Mouse (Mus musculus) testis, adult 2 months (tissue): ENCODE results near the gene Naaladl2. TPM values are rescaled to one million over a fixed set of nuclear protein-coding genes. Genes with fewer than 3 reads are reported as not detected.

ENCODE experiments used
- H3K27ac ChIP-seq: fragments of 200-500 bp; 2 replicates; pipeline ENCODE4 v1.5.1; 2012; ENCODE audit warnings: low read depth, low read length; ENCODE audit not compliant: control insufficient read depth, insufficient read depth
- H3K27me3 ChIP-seq: fragments of 200-500 bp; 2 replicates; pipeline ENCODE4 v1.6.1; 2012; ENCODE audit warnings: mild to moderate bottlenecking, low read length, moderate library complexity; ENCODE audit not compliant: control insufficient read depth, insufficient read depth
- H3K36me3 ChIP-seq: fragments of 200-500 bp; 2 replicates; pipeline ENCODE4 v1.6.1; 2012; ENCODE audit warnings: mild to moderate bottlenecking, low read length; ENCODE audit not compliant: control insufficient read depth, insufficient read depth
- H3K4me1 ChIP-seq: fragments of 200-500 bp; 2 replicates; pipeline ENCODE4 v1.6.1; 2012; ENCODE audit warnings: low read length; ENCODE audit not compliant: control insufficient read depth, insufficient read depth
- H3K4me3 ChIP-seq: fragments of 200-500 bp; 2 replicates; pipeline ENCODE4 v1.5.1; 2012; ENCODE audit warnings: low read depth, mild to moderate bottlenecking, low read length, moderate library complexity, mixed read lengths; ENCODE audit not compliant: control insufficient read depth
- CTCF ChIP-seq: fragments of 200-500 bp; IDR thresholded peaks from 2 replicates; pipeline ENCODE4 v1.5.1; 2012; ENCODE audit warnings: low read depth, mild to moderate bottlenecking, inconsistent platforms, low read length, moderate library complexity; ENCODE audit not compliant: control insufficient read depth, insufficient read depth, insufficient replicate concordance
- POLR2A ChIP-seq: fragments of 200-500 bp; IDR thresholded peaks from 2 replicates; pipeline ENCODE4 v1.6.1; 2012; ENCODE audit warnings: low read depth, mild to moderate bottlenecking, inconsistent platforms, low read length, moderate library complexity; ENCODE audit not compliant: control insufficient read depth
- polyA plus RNA-seq: library from polyadenylated mRNA; depleted of rRNA; stranded (reverse); fragments of >200 nt; gene quantifications from 2 replicates; pipeline ENCODE4 v1.2.3, GENCODE M21; 2012

Gene Naaladl2
- polyA plus RNA-seq, 1 experiment = 1.8 TPM

DNA sequence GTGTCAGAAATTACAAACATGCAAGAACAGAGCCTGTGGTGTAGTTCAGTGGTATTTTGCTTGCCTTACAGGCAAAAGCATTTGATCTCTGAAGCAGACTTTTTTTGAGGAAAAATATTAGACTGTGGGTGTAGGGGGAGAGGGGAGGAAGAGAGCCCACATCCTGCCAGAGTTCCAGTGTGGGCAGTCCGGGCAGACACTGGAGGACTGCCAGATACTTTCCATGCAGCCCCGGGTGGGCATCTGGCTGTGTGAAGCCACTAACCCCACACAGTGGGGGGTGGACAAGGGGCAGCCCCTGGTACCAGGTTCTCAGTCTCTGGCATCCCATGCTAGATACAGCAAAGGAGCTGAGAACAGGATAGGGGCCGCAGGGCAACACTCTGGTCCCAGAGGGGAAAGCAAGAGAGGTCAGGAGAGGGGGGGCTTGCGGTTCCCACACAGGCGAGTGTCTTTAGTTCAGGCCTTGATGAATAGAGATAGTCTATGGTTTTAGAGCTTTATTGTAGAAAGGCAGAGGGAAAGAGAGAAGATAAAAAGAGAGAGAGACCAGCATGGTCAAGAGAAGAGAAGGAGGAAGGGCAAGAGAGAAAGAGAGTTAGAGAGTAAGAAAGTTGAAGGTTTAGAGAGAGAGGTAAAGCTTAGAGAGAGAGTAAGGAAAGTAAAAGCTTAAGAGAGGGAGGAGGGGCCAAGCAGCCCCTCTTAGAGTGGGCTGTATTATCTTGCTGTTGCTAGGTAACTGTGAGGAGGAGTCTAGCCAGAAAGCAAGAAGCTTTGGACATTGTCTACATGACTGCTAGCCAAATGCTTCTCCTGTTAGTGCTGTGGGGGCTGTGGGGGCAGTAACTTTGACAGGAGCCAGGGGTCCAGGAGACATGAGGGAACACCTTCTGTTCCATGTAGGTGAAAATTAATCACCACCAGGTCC is 18.9 kb downstream of the Naaladl2 start:
- TF ChIP-seq CTCF (no peak), POLR2A (no peak)
- no peaks in the 10 kb centered on the region for H3K36me3 ChIP-seq
- H3K27ac ChIP-seq = no peak overlapping the region
- H3K4me1 ChIP-seq = no peaks in the 10 kb centered on the region
- no peaks in the 10 kb centered on the region for H3K27me3 ChIP-seq
- no peak overlapping the region for H3K4me3 ChIP-seq

DNA sequence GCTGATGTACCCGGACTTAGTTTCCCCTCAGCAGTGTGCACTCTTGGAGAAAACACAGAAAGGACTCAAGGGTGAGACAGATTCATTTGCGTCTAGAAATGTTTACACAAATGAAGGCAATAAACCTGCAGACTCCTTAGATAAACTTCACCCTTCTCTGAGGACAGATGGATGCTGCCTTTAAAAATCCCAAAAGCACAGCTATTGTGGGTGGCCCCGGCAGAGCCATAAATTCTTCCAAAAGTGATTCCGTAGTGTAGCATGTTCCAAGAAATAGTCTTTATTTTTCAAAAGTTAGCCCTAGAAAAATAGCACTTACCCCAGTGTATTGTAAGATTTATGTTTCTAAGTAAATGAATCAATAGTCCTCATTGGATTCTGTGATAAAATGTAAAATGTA is 31.0 kb downstream of the Naaladl2 start:
- no peak overlapping the region for H3K27ac ChIP-seq
- H3K36me3 ChIP-seq = no peaks in the 10 kb centered on the region
- peaks cover 3% of the 10 kb centered on the region; the same call in 1 of the 2 replicates for H3K4me1 ChIP-seq
- H3K27me3 ChIP-seq = no peaks in the 10 kb centered on the region
- no peak for TF ChIP-seq CTCF
- no peak for TF ChIP-seq POLR2A
- H3K4me3 ChIP-seq = no peak overlapping the region

DNA sequence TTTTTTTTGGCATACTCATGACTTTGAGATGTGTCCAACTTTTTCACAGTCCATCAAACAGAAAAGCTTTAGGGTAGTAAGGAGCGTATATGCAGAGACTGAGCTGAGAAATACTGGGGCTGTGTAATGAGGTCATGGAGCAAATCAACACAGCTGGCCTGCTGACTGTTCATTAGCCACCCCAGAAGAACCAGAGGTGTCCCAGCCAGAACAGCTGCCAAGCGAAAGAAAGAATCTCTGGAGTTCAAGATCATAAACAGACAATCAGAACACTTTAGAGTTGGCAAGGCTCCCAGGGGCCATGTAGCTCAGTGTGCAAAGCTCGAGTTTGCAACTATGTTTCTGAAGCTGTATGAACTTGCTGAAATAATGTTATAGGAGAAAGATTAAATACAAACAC is 35.1 kb downstream of the Naaladl2 start:
- TF ChIP-seq CTCF (no peak), POLR2A (no peak)
- Histone ChIP-seq H3K4me1 (peaks cover 3% of the 10 kb centered on the region; the same call in 1 of the 2 replicates), H3K27ac (no peak overlapping the region), H3K36me3 (no peaks in the 10 kb centered on the region), H3K4me3 (no peak overlapping the region), H3K27me3 (no peaks in the 10 kb centered on the region)

DNA sequence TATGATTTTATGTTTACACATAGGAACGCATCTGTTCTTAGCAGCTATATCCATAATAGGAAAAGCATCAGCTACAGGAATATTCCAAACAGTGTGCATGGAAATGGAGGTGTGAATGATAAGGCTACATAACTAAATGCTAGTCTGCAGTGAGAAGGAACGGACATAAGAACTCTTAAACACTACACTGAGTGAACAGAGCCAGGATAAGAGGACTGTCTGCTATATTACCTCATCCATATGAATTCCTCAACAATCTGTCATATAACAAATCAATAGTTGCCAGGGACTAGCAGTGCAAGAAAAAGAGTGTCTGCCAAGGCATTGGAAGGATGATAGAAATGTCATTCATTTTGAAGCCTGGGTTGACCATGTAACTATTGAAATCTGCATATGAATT is 51.1 kb downstream of the Naaladl2 start:
- H3K4me3 ChIP-seq = no peak overlapping the region
- H3K27me3 ChIP-seq = no peaks in the 10 kb centered on the region
- TF ChIP-seq CTCF = no peak
- TF ChIP-seq POLR2A = no peak
- no peak overlapping the region for H3K27ac ChIP-seq
- no peaks in the 10 kb centered on the region for H3K4me1 ChIP-seq
- H3K36me3 ChIP-seq = no peaks in the 10 kb centered on the region

DNA sequence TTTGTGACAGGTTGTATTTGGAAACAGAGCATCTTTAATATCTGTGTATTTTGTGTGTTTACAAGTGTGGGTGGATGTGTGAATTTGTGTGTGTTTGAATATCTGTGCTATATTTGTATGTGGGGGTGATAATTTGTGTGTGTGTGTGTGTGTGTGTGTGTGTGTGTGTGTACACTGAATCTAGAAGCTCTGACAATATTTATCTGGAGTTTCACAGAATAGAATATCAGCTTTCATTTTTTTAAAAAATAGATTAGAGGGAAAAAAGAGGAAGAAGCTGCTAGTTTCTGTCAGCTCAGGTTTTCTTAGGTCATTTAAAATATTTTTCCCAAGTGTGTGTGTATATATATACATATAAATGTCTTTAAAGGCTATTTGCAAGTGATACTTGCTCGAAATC is 68.3 kb downstream of the Naaladl2 start:
- Histone ChIP-seq H3K27me3 (no peaks in the 10 kb centered on the region), H3K27ac (no peak overlapping the region), H3K36me3 (no peaks in the 10 kb centered on the region), H3K4me1 (no peaks in the 10 kb centered on the region), H3K4me3 (no peak overlapping the region)
- TF ChIP-seq POLR2A = no peak
- no peak for TF ChIP-seq CTCF

DNA sequence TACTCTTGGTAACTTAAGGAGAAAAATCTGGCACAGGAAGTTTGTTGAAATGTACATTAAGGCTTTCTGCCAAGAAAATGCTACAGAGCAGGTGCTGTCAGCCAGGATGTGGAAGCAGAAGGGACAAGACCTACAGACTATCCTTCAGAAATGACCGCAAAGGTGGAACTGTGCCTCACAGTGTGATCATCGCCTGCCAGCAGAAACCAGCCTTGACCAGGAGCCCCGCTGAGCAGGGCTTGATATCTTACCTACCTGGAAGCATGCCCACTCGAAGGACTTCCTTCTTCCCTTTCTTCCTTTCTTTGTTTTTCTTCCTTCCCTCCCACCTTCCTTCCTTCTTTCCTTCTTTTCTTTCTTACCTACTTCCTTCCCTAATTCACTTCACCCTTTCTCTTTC is 69.8 kb downstream of the Naaladl2 start:
- no peaks in the 10 kb centered on the region for H3K36me3 ChIP-seq
- H3K4me3 ChIP-seq = no peak overlapping the region
- no peaks in the 10 kb centered on the region for H3K4me1 ChIP-seq
- TF ChIP-seq CTCF = no peak
- TF ChIP-seq POLR2A = no peak
- no peaks in the 10 kb centered on the region for H3K27me3 ChIP-seq
- H3K27ac ChIP-seq = no peak overlapping the region

DNA sequence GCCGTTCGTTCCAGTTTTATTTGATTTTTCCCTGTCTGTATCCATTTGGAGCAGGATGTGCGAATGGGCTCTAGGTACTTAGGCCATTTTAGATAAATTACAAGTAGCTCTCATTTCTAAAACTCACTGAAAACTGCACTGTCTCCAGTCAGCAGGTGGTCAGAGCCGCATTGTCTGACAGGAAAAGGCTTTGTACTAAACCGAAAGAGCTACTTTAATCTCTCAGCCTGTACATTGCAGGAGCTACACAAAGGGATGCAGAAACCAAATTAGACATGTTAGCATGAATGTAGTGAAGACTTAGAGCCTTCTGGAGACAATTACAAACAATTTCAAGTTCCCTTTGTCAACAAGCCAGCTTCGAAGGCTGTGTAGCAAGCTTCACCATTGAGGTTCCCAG is 70.2 kb downstream of the Naaladl2 start:
- Histone ChIP-seq H3K27ac (no peak overlapping the region), H3K27me3 (no peaks in the 10 kb centered on the region), H3K36me3 (no peaks in the 10 kb centered on the region), H3K4me3 (no peak overlapping the region), H3K4me1 (no peaks in the 10 kb centered on the region)
- TF ChIP-seq CTCF = no peak
- TF ChIP-seq POLR2A = no peak

DNA sequence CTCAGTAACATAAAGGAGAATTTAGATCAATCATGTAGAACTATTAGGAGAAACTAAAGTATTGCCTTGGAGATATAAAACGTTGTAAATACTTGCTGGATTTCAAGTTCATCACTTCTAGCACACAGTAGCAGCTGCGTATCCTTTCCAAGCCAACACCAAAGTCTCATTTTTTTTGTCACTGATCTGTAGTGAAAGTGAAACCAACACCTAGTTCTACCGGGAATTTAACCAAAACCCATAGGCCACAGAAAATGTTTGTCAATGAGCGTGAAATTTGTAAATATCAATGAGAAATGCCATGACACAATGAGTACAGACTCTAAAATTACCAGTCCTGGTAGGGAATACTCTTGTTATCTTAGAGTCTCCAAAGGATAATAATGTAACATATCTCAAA is 80.8 kb downstream of the Naaladl2 start:
- TF ChIP-seq POLR2A = no peak
- no peak for TF ChIP-seq CTCF
- Histone ChIP-seq H3K4me3 (no peak overlapping the region), H3K36me3 (no peaks in the 10 kb centered on the region), H3K27me3 (no peaks in the 10 kb centered on the region), H3K27ac (no peak overlapping the region), H3K4me1 (no peaks in the 10 kb centered on the region)
